Mouse (Mus musculus) CH12F3 (cell line): ENCODE results near the gene Sh3yl1.

Experiments
- in situ Hi-C: fragments of 300-500 bp; cut with MboI; formaldehyde crosslinking; loops from 2 replicates; pipeline ENCODE4 v1.14.3; 2020; ENCODE audit warnings: low sequenced_read_pairs

Sh3yl1 gene

DNA sequence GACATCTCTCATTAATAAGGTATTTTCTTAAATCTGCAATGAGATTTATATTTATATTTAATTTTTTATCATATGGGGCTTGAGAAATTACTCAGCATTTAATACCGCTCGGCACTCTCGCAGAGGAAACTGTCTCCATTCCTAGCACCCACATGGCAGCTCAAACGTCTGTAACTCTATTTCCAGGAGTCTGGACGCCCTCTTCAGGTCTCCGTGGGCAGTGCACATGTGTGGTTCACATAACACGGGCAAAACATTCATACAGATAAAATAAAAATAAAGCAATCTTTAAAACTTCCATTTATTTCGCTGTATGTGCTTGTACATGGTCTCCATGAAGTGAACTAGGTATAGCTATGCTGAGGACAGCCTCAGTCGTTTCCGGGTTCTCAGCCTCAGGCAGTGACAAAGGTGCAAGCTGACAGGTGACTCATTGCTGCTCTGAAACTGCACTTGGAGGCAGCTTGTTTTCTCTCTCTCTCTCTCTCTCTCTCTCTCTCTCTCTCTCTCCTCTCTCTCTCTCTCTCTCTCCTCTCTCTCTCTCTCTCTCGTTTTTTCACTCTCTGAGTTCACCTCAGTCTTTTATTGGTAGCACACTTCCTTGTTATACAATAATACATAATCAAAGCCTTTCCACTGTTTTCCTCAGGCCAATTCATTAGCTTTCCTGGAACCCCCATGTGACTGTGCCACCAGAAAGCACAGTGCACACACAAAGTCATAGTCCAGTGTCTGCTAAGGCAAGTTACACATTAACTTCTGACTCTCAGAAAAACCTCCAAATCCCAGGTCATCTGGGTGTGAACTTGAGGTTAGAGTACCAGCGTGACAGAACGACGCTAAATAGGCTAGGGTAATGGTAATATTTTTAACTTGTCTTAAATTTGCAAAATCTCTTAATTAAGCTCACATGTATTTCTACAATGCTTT is 31.9 kb downstream of the Sh3yl1 start:
- in situ Hi-C loops: no loop called here

DNA sequence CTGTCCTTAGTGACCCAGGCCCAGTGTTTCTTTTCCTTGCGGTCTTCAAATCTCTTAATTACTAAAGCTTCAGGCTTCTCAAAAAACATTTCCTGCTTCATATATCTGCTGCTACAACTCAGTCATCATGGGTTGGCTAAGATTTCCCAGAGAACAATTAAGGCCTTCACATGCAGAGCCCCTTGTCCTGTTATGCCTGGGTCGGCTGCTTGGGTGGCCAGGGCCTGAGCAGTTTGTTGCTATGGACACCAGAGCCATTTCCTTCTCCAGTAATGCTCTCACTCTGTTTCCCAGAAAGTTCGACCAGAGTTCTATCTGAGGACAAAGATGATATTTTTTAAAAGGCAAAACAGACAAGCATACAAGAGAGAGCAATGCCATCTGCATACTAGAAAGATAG is 32.7 kb downstream of the Sh3yl1 start:
- in situ Hi-C loops: no loop called here

DNA sequence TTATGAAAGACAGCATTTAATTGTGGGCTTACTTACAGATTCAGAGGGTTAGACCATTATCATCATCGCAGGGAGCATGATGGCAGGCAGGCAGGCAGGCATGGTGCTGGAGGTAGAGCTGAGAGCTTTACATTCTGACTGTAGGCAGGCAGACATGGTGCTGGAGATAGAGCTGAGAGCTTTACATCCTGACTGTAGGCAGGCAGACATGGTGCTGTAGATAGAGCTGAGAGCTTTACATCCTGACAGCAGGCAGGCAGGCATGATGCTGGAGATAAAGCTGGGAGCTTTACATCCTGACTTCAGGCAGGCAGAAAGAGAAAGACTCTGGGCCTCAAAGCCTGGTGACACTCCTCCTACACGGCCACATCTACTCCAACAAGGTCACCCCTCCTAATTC is 59.2 kb downstream of the Sh3yl1 start:
- in situ Hi-C loops: no loop called here

GRCm38 (mm10) chr12:31003795-31004194 is 92.3 kb downstream of the Sh3yl1 start:
- in situ Hi-C loops: loop anchor here (10.0 kb wide), 1 partner anchor 409 kb away; no protein-coding TSS in a partner anchor

GRCm38 (mm10) chr12:31005010-31005409 is 93.5 kb downstream of the Sh3yl1 start:
- in situ Hi-C loops: loop anchor here (10.0 kb wide), 1 partner anchor 410 kb away; no protein-coding TSS in a partner anchor

DNA sequence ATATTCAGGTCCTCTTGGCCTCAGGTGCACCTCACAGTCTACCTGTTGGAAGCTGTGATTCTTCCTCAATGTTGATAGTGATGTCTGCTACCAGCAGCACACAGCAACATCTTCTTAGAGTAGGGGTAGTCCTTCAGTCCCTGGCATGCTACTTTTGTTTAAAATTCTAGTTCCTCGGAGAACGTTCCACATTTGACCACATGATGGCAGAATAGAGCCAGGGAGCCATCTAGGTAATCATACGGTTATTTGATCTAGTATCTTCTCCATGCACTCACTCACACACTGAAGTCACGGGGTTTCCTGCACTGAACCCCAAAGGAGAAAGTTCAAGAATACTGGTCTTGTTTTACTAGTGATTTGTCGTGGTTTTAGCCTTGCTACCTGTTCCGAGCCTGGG is 96.7 kb downstream of the Sh3yl1 start:
- in situ Hi-C loops: loop anchor here (10.0 kb wide), 1 partner anchor 413 kb away; no protein-coding TSS in a partner anchor
